Mouse (Mus musculus) megakaryocyte, embryonic 14.5 days (primary cell): ENCODE results near the gene Bmp10.

ENCODE experiments used
- FLI1 ChIP-seq: IDR thresholded peaks from 2 replicates; pipeline ENCODE4 v1.6.1; 2012; ENCODE audit warnings: low read length, inconsistent platforms, mixed read lengths
- GATA1 ChIP-seq: IDR thresholded peaks from 3 replicates; pipeline ENCODE4 v1.6.1; 2012; ENCODE audit warnings: mixed read lengths, low read length, inconsistent platforms, borderline replicate concordance

DNA sequence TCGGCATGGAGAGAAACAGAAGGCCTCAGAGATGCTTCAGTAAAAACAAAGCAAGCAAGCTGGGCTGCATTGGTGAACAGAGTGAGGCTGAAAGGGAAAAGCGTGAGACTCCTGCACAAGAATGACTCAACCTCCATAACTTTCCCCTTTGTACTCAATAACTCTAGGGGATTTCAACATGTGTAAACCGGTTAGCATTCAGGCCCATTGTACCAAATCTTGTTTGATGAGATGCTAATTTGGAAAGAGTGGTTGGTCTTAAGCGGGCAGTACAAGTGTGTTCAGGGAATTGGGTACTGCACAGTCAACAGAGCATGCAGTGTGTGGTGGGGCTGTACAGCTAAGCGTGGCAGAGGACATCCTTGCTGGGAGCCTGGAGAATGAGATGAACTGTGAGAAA is 46.4 kb downstream of the Bmp10 start:
- TF ChIP-seq GATA1 (no peak), FLI1 (no peak)
